Mouse (Mus musculus) ES-Bruce4 (cell line): ENCODE results near the gene Myo15. TPM values are rescaled to one million over a fixed set of nuclear protein-coding genes. Genes with fewer than 3 reads are reported as not detected.

Experiments
- H3K27ac ChIP-seq: 2 replicates; pipeline ENCODE4 v1.5.1; 2012; ENCODE audit warnings: low read length, inconsistent platforms; ENCODE audit not compliant: insufficient read depth
- H3K27me3 ChIP-seq: 2 replicates; pipeline ENCODE4 v1.6.1; 2012; ENCODE audit warnings: mild to moderate bottlenecking, low read length, inconsistent platforms; ENCODE audit not compliant: control insufficient read depth, poor library complexity, insufficient read depth, severe bottlenecking
- H3K36me3 ChIP-seq: 2 replicates; pipeline ENCODE4 v1.6.1; 2012; ENCODE audit warnings: inconsistent platforms, mild to moderate bottlenecking, low read length, moderate library complexity; ENCODE audit not compliant: control insufficient read depth, poor library complexity, insufficient read depth, severe bottlenecking
- H3K4me1 ChIP-seq: one replicate; pipeline ENCODE4 v1.8.1; 2011; ENCODE audit warnings: low read length; ENCODE audit not compliant: control insufficient read depth, insufficient read depth
- H3K4me3 ChIP-seq: 2 replicates; pipeline ENCODE4 v1.5.1; 2011; ENCODE audit warnings: low read depth, mild to moderate bottlenecking, low read length
- H3K9ac ChIP-seq: 2 replicates; pipeline ENCODE4 v1.6.1; 2012; ENCODE audit warnings: low read depth, mild to moderate bottlenecking, inconsistent platforms; ENCODE audit not compliant: poor library complexity, severe bottlenecking
- H3K9me3 ChIP-seq: replicated peaks from 2 replicates; pipeline ENCODE4 v1.6.1; 2012; ENCODE audit warnings: mild to moderate bottlenecking, low read length, inconsistent platforms; ENCODE audit not compliant: control insufficient read depth, poor library complexity, insufficient read depth, severe bottlenecking
- CTCF ChIP-seq: IDR thresholded peaks from one replicate; pipeline ENCODE4 v1.8.1; 2011; ENCODE audit warnings: low read depth, low read length
- EP300 ChIP-seq: IDR thresholded peaks from 2 replicates; pipeline ENCODE4 v1.6.1; 2011; ENCODE audit warnings: low read depth, low read length; ENCODE audit not compliant: insufficient read depth
- POLR2A ChIP-seq: IDR thresholded peaks from one replicate; pipeline ENCODE4 v1.8.1; 2011; ENCODE audit warnings: low read length; ENCODE audit not compliant: insufficient read depth
- polyA plus RNA-seq: library from polyadenylated mRNA; stranded (reverse); fragments of >200 nt; gene quantifications from 2 replicates; pipeline ENCODE4 v1.2.4, GENCODE M21; 2011; ENCODE audit warnings: low read depth; ENCODE audit not compliant: missing spikeins, insufficient read depth, insufficient read length

The Myo15 gene
- polyA plus RNA-seq, 1 experiment, result 0.37 TPM

GRCm38 (mm10) chr11:60475668-60476362 is 6.7 kb downstream of the Myo15 start:
- no peak overlapping the region for H3K4me3 ChIP-seq
- H3K9ac ChIP-seq, result no peak overlapping the region
- no peaks in the 10 kb centered on the region for H3K9me3 ChIP-seq
- TF ChIP-seq EP300 (no peak), CTCF (no peak), POLR2A (no peak)
- H3K27ac ChIP-seq, result no peak overlapping the region
- H3K27me3 ChIP-seq, result no peaks in the 10 kb centered on the region
- no peaks in the 10 kb centered on the region for H3K4me1 ChIP-seq
- H3K36me3 ChIP-seq, result no peaks in the 10 kb centered on the region

- Histone ChIP-seq H3K9me3 (no peaks in the 10 kb centered on the region), H3K4me3 (peak overlapping the region; percentile 50), H3K9ac (peak overlapping the region; percentile 12; the same call in 1 of the 2 replicates)
These were observed 9.0 kb downstream of the Myo15 start for GRCm38 (mm10) chr11:60478121-60478520.

DNA sequence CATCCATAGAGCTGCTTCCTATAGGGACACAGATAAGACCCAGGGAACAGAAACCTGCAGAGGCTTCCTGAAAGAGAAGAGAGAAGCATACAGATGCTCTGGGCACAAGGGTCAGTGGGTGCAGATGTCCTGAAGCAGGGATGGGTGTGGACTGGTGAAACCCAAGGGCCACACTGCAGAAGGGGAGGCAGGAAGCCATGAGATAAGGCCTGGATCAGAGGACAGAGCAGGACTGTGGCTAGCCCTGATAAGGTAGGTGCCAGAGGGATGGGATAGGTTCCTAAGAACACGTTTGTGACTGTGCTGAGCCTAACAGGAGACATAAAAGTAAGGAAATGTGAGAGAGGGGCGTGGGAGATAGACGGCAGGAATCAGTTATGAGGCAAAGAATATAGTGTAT is 17.1 kb downstream of the Myo15 start:
- TF ChIP-seq EP300, result no peak
- no peak for TF ChIP-seq CTCF
- no peak for TF ChIP-seq POLR2A
- H3K9me3 ChIP-seq, result no peaks in the 10 kb centered on the region
- H3K4me3 ChIP-seq, result no peak overlapping the region
- no peak overlapping the region for H3K9ac ChIP-seq
- no peaks in the 10 kb centered on the region for H3K27me3 ChIP-seq
- no peaks in the 10 kb centered on the region for H3K36me3 ChIP-seq
- H3K27ac ChIP-seq, result no peak overlapping the region
- no peaks in the 10 kb centered on the region for H3K4me1 ChIP-seq

More at GRCm38 (mm10) chr11:60478121-60478520, 9.0 kb downstream of the Myo15 start:
- H3K36me3 ChIP-seq, result no peaks in the 10 kb centered on the region
- no peak overlapping the region for H3K27ac ChIP-seq
- no peaks in the 10 kb centered on the region for H3K27me3 ChIP-seq
- TF ChIP-seq POLR2A (peak; percentile 44), EP300 (no peak), CTCF (no peak)
- no peaks in the 10 kb centered on the region for H3K4me1 ChIP-seq

DNA sequence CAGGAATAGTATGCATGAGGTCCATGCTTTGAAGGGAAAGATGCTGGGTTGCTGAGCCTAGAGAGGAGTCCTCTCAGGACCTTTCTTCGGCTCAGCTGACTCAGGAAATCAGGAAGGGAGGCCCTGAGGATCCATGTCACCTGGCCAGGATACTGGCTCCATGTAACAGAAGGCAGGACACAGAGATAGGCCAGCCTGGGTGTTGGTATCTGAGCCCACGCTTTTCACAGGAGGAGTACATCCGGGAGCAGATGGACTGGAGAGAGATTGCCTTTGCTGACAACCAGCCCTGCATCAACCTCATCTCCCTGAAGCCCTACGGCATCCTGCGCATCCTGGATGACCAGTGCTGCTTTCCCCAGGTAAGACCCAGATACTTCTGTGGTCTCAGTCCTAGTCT is 23.6 kb downstream of the Myo15 start:
- Histone ChIP-seq H3K9me3 (no peaks in the 10 kb centered on the region), H3K9ac (no peak overlapping the region), H3K4me3 (no peak overlapping the region), H3K27me3 (no peaks in the 10 kb centered on the region), H3K4me1 (peaks cover 5% of the 10 kb centered on the region), H3K36me3 (no peaks in the 10 kb centered on the region), H3K27ac (no peak overlapping the region)
- TF ChIP-seq CTCF, result no peak
- no peak for TF ChIP-seq POLR2A
- TF ChIP-seq EP300, result no peak

DNA sequence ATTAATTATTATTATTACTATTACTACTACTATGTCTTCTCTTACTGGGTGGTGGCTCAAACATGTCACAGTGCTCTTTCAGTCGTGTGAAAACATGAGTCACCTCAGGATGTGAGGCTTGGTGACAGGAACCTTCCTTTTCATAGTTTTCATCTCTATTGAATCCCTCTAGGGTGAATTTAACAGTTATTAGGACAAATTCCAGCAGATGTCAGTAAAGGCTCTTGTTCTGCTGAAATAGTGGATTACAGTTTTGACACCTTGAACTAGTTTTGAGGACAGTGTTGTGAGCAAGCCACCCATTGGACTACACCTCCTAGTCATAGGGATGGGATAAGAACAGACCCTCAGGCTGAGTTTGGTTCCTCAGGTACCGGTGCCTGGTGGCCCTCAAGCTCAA is 26.6 kb downstream of the Myo15 start:
- H3K4me1 ChIP-seq, result peaks cover 5% of the 10 kb centered on the region
- no peaks in the 10 kb centered on the region for H3K27me3 ChIP-seq
- H3K4me3 ChIP-seq, result no peak overlapping the region
- H3K9me3 ChIP-seq, result no peaks in the 10 kb centered on the region
- H3K27ac ChIP-seq, result no peak overlapping the region
- TF ChIP-seq POLR2A, result no peak
- TF ChIP-seq CTCF, result no peak
- TF ChIP-seq EP300, result no peak
- no peaks in the 10 kb centered on the region for H3K36me3 ChIP-seq
- H3K9ac ChIP-seq, result no peak overlapping the region

GRCm38 (mm10) chr11:60507281-60507680 is 38.1 kb downstream of the Myo15 start:
- Histone ChIP-seq H3K4me3 (no peak overlapping the region), H3K27me3 (no peaks in the 10 kb centered on the region), H3K36me3 (no peaks in the 10 kb centered on the region), H3K9me3 (no peaks in the 10 kb centered on the region), H3K9ac (no peak overlapping the region), H3K27ac (no peak overlapping the region), H3K4me1 (no peaks in the 10 kb centered on the region)
- TF ChIP-seq EP300, result no peak
